Mouse (Mus musculus): ENCODE data around the gene Vmn1r58. TPM values are rescaled to one million over a fixed set of nuclear protein-coding genes. Genes with fewer than 3 reads are reported as not detected.

Vmn1r58 gene
- polyA plus RNA-seq (2017; shearing (Covaris generic)), result not detected

GRCm38 (mm10) chr7:5413296-5413695, at the start of gene Vmn1r58:
Gene Vmn1r58 (minus strand): TSS chr7:5413396.

GRCm38 (mm10) chr7:5456674-5457073, 43.5 kb upstream of the Vmn1r58 start, which contains the start of gene Vmn1r59:
Gene Vmn1r59 (minus strand): TSS chr7:5456774.

Other genes with a start within 250 kb of the Vmn1r58 start
- not detected for gene Vmn1r56, start 216.6 kb downstream of the Vmn1r58 start, polyA plus RNA-seq (2017; shearing (Covaris generic))
- gene Vmn1r57, start 194.9 kb downstream of the Vmn1r58 start, polyA plus RNA-seq (2017; shearing (Covaris generic)), result not detected
- gene Gm5065, start 62.9 kb downstream of the Vmn1r58 start, polyA plus RNA-seq (2017; shearing (Covaris generic)), result not detected
- 0.44 TPM for gene Nlrp2, start 62.4 kb downstream of the Vmn1r58 start, polyA plus RNA-seq (2017; shearing (Covaris generic))
- gene Vmn1r59, start 43.4 kb upstream of the Vmn1r58 start, polyA plus RNA-seq (2017; shearing (Covaris generic)), result 0.24 TPM
- gene Vmn2r28, start 80.6 kb upstream of the Vmn1r58 start, polyA plus RNA-seq (2017; shearing (Covaris generic)), result not detected
- gene Vmn1r60, start 133.9 kb upstream of the Vmn1r58 start, polyA plus RNA-seq (2017; shearing (Covaris generic)), result 0.23 TPM
- 0.06 TPM for gene Vmn1r61, start 199.9 kb upstream of the Vmn1r58 start, polyA plus RNA-seq (2017; shearing (Covaris generic))

Data from effector memory CD4-positive, alpha-beta T cell, adult 7 months (primary cell).